Mouse (Mus musculus) liver, embryonic 14.5 days (tissue): ENCODE data around the gene Fgr. TPM values are rescaled to one million over a fixed set of nuclear protein-coding genes. Genes with fewer than 3 reads are reported as not detected.

Experiments
- ATAC-seq: fragments of 200-750 bp; cut with Nextera tagmentation; 2 replicates; pipeline ENCODE4 v1.8.0; 2017; ENCODE audit warnings: moderate number of reproducible peaks, mild to moderate bottlenecking, moderate library complexity; ENCODE audit not compliant: insufficient read depth
- DNase-seq, 3 experiments: peaks; one replicate each; pipeline ENCODE4 v3.0.0-alpha.2; 2012 to 2013; ENCODE audit warnings: low read depth in 3 of 3, low spot score in 3 of 3
- H3K27ac ChIP-seq: fragments of 300-500 bp; sonication (generic); 2 replicates; pipeline ENCODE4 v1.5.1; 2014; ENCODE audit warnings: moderate library complexity, mild to moderate bottlenecking, control low read depth, inconsistent platforms
- H3K27me3 ChIP-seq: fragments of 300-500 bp; sonication (generic); 2 replicates; pipeline ENCODE4 v1.6.1; 2014; ENCODE audit warnings: mild to moderate bottlenecking, low read length, moderate library complexity; ENCODE audit not compliant: control insufficient read depth, insufficient read depth
- H3K36me3 ChIP-seq: fragments of 300-500 bp; sonication (generic); replicated peaks from 2 replicates; pipeline ENCODE4 v1.6.1; 2014; ENCODE audit warnings: low read depth; ENCODE audit not compliant: control insufficient read depth, insufficient read depth
- H3K4me1 ChIP-seq, 2 experiments: fragments of 200-500 bp in 1 of 2; fragments of 300-500 bp in 1 of 2; sonication (generic) in 1 of 2; replicated peaks; 2 replicates each; pipeline ENCODE4 v1.6.1; 2012 to 2014; ENCODE audit warnings: antibody characterized with exemption in 1 of 2, inconsistent platforms in 1 of 2, low read length in 1 of 2; ENCODE audit not compliant: control insufficient read depth in 2 of 2, insufficient read depth in 2 of 2
- H3K4me2 ChIP-seq: fragments of 300-500 bp; sonication (generic); 2 replicates; pipeline ENCODE4 v1.6.1; 2014; ENCODE audit warnings: low read depth, mild to moderate bottlenecking, control low read depth, moderate library complexity
- H3K4me3 ChIP-seq, 2 experiments: fragments of 200-500 bp in 1 of 2; fragments of 300-500 bp in 1 of 2; sonication (generic) in 1 of 2; 2 replicates each; pipeline ENCODE4 v1.5.1; 2012 to 2014; ENCODE audit warnings: low read depth in 2 of 2, low read length in 2 of 2, mild to moderate bottlenecking in 2 of 2, control low read depth in 1 of 2, inconsistent platforms in 1 of 2, moderate library complexity in 1 of 2; ENCODE audit not compliant: insufficient read depth in 1 of 2
- H3K9ac ChIP-seq: fragments of 300-500 bp; sonication (generic); replicated peaks from 2 replicates; pipeline ENCODE4 v1.6.1; 2014; ENCODE audit warnings: mild to moderate bottlenecking, control low read depth, moderate library complexity
- H3K9me3 ChIP-seq: fragments of 300-500 bp; sonication (generic); 2 replicates; pipeline ENCODE4 v1.6.1; 2016; ENCODE audit warnings: low read length, mixed read lengths; ENCODE audit not compliant: control insufficient read depth
- CTCF ChIP-seq: IDR thresholded peaks from 2 replicates; pipeline ENCODE4 v1.5.1; 2016; ENCODE audit warnings: antibody characterized with exemption, low read depth, control low read depth
- EP300 ChIP-seq: IDR thresholded peaks from 2 replicates; pipeline ENCODE4 v1.6.1; 2016; ENCODE audit warnings: antibody characterized with exemption, low read depth
- WGBS: fragments of 180-500 bp; shearing (Covaris S2); extraction: QIAGEN DNeasy Blood & Tissue Kit; methylation state at CpG from one replicate; pipeline ENCODE4 v1.1.7; 2014; ENCODE audit not compliant: insufficient replicate concordance; 5-methylcytosine and 5-hydroxymethylcytosine counted together
- polyA plus RNA-seq, 2 experiments: library from polyadenylated mRNA; depleted of rRNA in 1 of 2; stranded (reverse) in 1 of 2; unstranded in 1 of 2; fragments of >200 nt; fragmentation: Nextera tagmentation in 1 of 2; extraction: Ambion mirVana in 1 of 2; gene quantifications; 2 replicates each; pipeline versions ENCODE4 v1.2.1 to v1.2.3; 2012 to 2014

The Fgr gene
- polyA plus RNA-seq, 2 experiments, result 0.75 to 0.79 TPM

DNA sequence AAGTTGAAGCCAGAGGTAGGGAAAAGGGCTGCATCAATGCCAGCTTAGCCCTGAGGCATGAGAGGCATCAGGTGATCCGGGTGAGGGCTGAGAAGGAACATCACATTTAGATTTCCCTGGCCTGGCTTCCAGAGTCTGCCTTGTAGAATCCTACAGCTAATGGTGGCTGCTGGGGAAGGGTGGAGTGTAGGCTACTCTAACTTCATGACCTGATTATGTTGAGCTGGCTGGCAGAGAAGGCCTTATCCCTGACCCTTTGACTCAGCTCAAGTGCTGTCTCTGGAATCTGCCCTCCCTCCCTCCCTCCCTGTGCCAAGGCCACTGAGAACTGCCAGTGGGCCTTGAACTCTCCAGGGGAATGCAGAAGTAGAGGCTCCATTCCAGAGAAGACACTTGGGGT lies 61.6 kb downstream of the Fgr start:
- Histone ChIP-seq H3K36me3 (no peaks in the 10 kb centered on the region), H3K9me3 (no peaks in the 10 kb centered on the region), H3K27ac (no peak overlapping the region), H3K9ac (no peak overlapping the region), H3K27me3 (peaks cover 43% of the 10 kb centered on the region), H3K4me3 (no peak overlapping the region), H3K4me1 (no peaks in the 10 kb centered on the region), H3K4me2 (no peak overlapping the region)
- TF ChIP-seq EP300 (no peak), CTCF (no peak)
- ATAC-seq, result no peak
- WGBS, result 72% methylated on average over 1 of the region's 1 CpGs
- DNase-seq, result no peak

DNA sequence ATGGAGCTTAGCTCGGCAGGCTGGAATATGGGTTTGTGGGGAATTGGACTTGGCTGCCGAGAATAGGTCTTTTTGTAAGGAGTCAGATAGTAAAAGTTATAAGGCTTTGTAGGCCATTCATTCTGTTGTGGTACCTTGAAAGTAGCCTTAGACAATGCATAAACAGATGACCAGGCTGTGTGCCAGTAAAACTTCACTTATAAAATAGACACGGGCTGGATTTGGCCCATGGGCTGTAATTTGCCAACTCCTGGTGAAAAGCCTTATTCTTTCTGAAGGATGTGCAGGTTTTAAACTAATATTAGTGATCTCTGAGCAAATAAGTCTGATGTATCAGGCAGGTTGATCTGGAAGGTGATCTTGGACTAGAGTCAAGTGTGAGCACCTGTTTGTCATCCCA lies 62.1 kb downstream of the Fgr start:
- Histone ChIP-seq H3K27me3 (peaks cover 48% of the 10 kb centered on the region), H3K27ac (no peak overlapping the region), H3K9ac (no peak overlapping the region), H3K4me3 (no peak overlapping the region), H3K4me1 (no peaks in the 10 kb centered on the region), H3K4me2 (no peak overlapping the region), H3K36me3 (no peaks in the 10 kb centered on the region), H3K9me3 (no peaks in the 10 kb centered on the region)
- DNase-seq (no peak), ATAC-seq (no peak)
- TF ChIP-seq CTCF, result no peak
- no peak for TF ChIP-seq EP300
- WGBS, result 73% methylated on average over 3 of the region's 3 CpGs

DNA sequence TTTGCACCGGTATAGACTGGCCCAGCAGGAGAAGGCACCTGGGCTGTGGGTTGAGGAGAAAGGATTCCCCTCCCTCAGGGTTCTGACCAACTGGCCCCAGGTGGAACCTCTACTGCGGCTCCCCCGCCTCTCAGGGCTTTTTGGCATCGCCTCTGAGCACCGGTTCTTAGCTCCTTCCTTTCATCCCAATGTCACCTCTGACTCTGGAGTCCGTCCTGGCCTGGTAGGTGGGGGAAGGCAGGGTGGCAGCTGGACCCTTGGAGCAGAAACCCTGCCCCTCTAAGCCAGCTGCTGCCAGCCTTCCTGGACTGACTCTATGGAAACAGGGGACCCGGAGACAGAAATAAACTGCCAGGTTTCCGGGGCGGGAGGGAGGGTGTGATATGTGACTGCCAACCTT lies 63.4 kb downstream of the Fgr start:
- ATAC-seq (no peak), DNase-seq (no peak)
- no peaks in the 10 kb centered on the region for H3K9me3 ChIP-seq
- 53% methylated on average over 9 of the region's 9 CpGs for WGBS
- H3K36me3 ChIP-seq, result no peaks in the 10 kb centered on the region
- H3K9ac ChIP-seq, result no peak overlapping the region
- peaks cover 52% of the 10 kb centered on the region for H3K27me3 ChIP-seq
- H3K27ac ChIP-seq, result no peak overlapping the region
- peaks cover 0 to 9% of the 10 kb centered on the region in 2 experiments; a peak in 2 of 4 replicates for H3K4me1 ChIP-seq
- no peak overlapping the region for H3K4me3 ChIP-seq
- no peak overlapping the region for H3K4me2 ChIP-seq
- TF ChIP-seq EP300 (no peak), CTCF (no peak)

DNA sequence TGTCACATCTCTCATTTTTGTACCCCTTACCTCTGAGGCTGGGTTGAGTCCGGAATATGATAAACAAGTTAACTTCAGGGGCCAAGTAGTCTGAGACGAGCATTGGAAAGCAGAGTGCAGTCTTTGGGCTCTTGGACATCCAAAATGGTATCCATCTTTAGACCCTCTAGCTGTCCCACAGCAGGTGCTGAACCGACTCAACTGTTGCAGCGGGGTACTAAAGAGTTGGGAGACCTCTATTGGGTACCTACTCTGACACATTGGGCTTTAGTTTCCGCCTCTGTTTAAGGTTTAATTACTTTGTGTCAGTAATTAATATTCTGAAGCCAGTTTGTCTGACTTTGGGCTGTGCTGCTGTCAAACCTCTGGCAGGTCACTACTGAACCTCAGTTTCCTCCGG lies 63.9 kb downstream of the Fgr start:
- peaks cover 52% of the 10 kb centered on the region for H3K27me3 ChIP-seq
- peak overlapping the region; percentile 59; the same call in 1 of the 2 replicates for H3K4me2 ChIP-seq
- WGBS, result 41% methylated on average over 6 of the region's 6 CpGs
- TF ChIP-seq CTCF (no peak), EP300 (no peak)
- no peak overlapping the region for H3K4me3 ChIP-seq
- H3K9ac ChIP-seq, result no peak overlapping the region
- no peak for ATAC-seq
- H3K4me1 ChIP-seq, result peaks cover 0 to 14% of the 10 kb centered on the region in 2 experiments; a peak in 2 of 4 replicates
- no peaks in the 10 kb centered on the region for H3K9me3 ChIP-seq
- no peak overlapping the region for H3K27ac ChIP-seq
- no peaks in the 10 kb centered on the region for H3K36me3 ChIP-seq
- DNase-seq, result no peak

DNA sequence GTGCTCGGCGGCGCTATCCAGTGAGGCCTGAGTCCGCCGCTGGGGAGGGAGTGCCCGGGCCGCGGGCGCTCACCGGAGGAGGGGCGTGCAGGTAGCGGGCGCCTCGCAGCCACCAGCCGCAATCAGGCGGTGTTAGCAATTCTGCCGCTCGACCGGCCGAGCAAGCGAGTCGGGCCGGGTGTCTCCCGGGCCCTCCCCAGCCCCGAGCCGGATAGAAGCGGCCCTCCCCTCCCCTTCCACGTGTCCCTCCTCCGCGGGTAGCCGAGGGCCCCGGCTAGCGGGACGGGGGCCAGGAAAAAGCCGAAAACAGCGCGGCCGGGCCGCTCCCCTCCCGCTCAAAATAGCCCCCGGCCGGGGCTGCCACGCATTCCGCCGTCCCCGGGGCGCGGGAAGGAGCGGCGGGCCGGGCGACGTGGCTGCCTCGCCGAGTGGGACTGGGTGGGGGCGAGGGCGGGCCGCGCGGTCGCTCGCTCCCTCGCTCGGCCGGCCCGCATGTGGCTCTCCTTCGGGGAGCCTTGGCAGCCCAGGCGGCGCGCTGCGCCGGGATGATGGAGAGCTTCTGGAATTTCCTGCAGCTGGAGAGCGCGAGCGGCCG lies 64.7 kb downstream of the Fgr start:
- H3K9me3 ChIP-seq, result no peaks in the 10 kb centered on the region
- no peak overlapping the region for H3K27ac ChIP-seq
- peaks cover 52% of the 10 kb centered on the region for H3K27me3 ChIP-seq
- TF ChIP-seq EP300 (no peak), CTCF (no peak)
- H3K4me2 ChIP-seq, result peak overlapping the region; percentile 59
- no peak for DNase-seq
- peaks cover 6 to 14% of the 10 kb centered on the region in 2 experiments; a peak in 3 of 4 replicates for H3K4me1 ChIP-seq
- H3K4me3 ChIP-seq, result peak overlapping the region; percentile 25 to 52
- ATAC-seq, result peak; percentile 40; the same call in 1 of the 2 replicates
- H3K36me3 ChIP-seq, result no peaks in the 10 kb centered on the region
- H3K9ac ChIP-seq, result no peak overlapping the region
- WGBS, result 1% methylated on average over 54 of the region's 76 CpGs
